Mouse (Mus musculus) limb, embryonic 15.5 days (tissue): ENCODE data around the gene Pias3. TPM values are rescaled to one million over a fixed set of nuclear protein-coding genes. Genes with fewer than 3 reads are reported as not detected.

Source experiments
- ATAC-seq: fragments of 200-750 bp; cut with Nextera tagmentation; 2 replicates; pipeline ENCODE4 v1.8.0; 2017; ENCODE audit warnings: low read depth, moderate TSS enrichment; ENCODE audit not compliant: insufficient number of reproducible peaks, low FRiP score, low TSS enrichment
- H3K27ac ChIP-seq: fragments of 300-500 bp; sonication (generic); 2 replicates; pipeline ENCODE4 v1.5.1; 2015; ENCODE audit warnings: moderate library complexity, mild to moderate bottlenecking, inconsistent platforms
- H3K27me3 ChIP-seq: fragments of 300-500 bp; sonication (generic); 2 replicates; pipeline ENCODE4 v1.6.1; 2015; ENCODE audit warnings: inconsistent platforms
- H3K36me3 ChIP-seq: fragments of 300-500 bp; sonication (generic); 2 replicates; pipeline ENCODE4 v1.6.1; 2015; ENCODE audit warnings: inconsistent platforms
- H3K4me1 ChIP-seq: fragments of 300-500 bp; sonication (generic); 2 replicates; pipeline ENCODE4 v1.6.1; 2015; ENCODE audit warnings: inconsistent platforms
- H3K4me2 ChIP-seq: fragments of 300-500 bp; sonication (generic); 2 replicates; pipeline ENCODE4 v1.6.1; 2015; ENCODE audit warnings: mild to moderate bottlenecking, inconsistent platforms
- H3K4me3 ChIP-seq: fragments of 300-500 bp; sonication (generic); 2 replicates; pipeline ENCODE4 v1.5.1; 2015; ENCODE audit warnings: mild to moderate bottlenecking, inconsistent platforms
- H3K9ac ChIP-seq: fragments of 300-500 bp; sonication (generic); 2 replicates; pipeline ENCODE4 v1.6.1; 2015; ENCODE audit warnings: inconsistent platforms
- H3K9me3 ChIP-seq: fragments of 300-500 bp; sonication (generic); 2 replicates; pipeline ENCODE4 v1.6.1; 2016; ENCODE audit warnings: inconsistent platforms
- WGBS: fragments of 180-500 bp; shearing (Covaris S2); methylation state at CpG from one replicate; pipeline ENCODE4 v1.1.7; 2015; 5-methylcytosine and 5-hydroxymethylcytosine counted together
- polyA plus RNA-seq: library from polyadenylated mRNA; unstranded; fragments of >200 nt; fragmentation: Nextera tagmentation; extraction: Ambion mirVana; gene quantifications from 2 replicates; pipeline ENCODE4 v1.2.1, GENCODE M21; 2015

Pias3 gene
- polyA plus RNA-seq, 1 experiment from 2014 or later, result 65.2 TPM

GRCm38 (mm10) chr3:96690298-96690697 is 5.9 kb upstream of the Pias3 start:
- no peaks in the 10 kb centered on the region for H3K36me3 ChIP-seq
- no peak overlapping the region for H3K4me3 ChIP-seq
- H3K9me3 ChIP-seq, result no peaks in the 10 kb centered on the region
- H3K27ac ChIP-seq, result no peak overlapping the region
- 60% methylated on average over 3 of the region's 3 CpGs for WGBS
- H3K4me2 ChIP-seq, result no peak overlapping the region
- ATAC-seq, result no peak
- H3K27me3 ChIP-seq, result no peaks in the 10 kb centered on the region
- 0 out of 2 replicates have a peak, but pooled peaks cover 1% of the 10 kb centered on the region for H3K4me1 ChIP-seq
- H3K9ac ChIP-seq, result no peak overlapping the region

GRCm38 (mm10) chr3:96692506-96692905 is 3.7 kb upstream of the Pias3 start:
- Histone ChIP-seq H3K4me1 (peaks cover 6% of the 10 kb centered on the region), H3K4me3 (no peak overlapping the region), H3K27ac (no peak overlapping the region; the same call in 1 of the 2 replicates), H3K4me2 (no peak overlapping the region), H3K9me3 (no peaks in the 10 kb centered on the region), H3K36me3 (no peaks in the 10 kb centered on the region), H3K27me3 (no peaks in the 10 kb centered on the region), H3K9ac (no peak overlapping the region)
- ATAC-seq, result no peak
- 18% methylated on average over 3 of the region's 3 CpGs for whole genome bisulfite sequencing

GRCm38 (mm10) chr3:96693579-96693978 is 2.6 kb upstream of the Pias3 start:
- WGBS, result 69% methylated on average over 1 of the region's 1 CpGs
- H3K9me3 ChIP-seq, result no peaks in the 10 kb centered on the region
- no peak for ATAC-seq
- H3K4me1 ChIP-seq, result peaks cover 15% of the 10 kb centered on the region
- no peak overlapping the region for H3K4me2 ChIP-seq
- no peaks in the 10 kb centered on the region for H3K27me3 ChIP-seq
- H3K9ac ChIP-seq, result no peak overlapping the region
- H3K36me3 ChIP-seq, result no peaks in the 10 kb centered on the region
- H3K27ac ChIP-seq, result no peak overlapping the region; the same call in 1 of the 2 replicates
- no peak overlapping the region for H3K4me3 ChIP-seq

- ATAC-seq, result peak; percentile 89
- peak overlapping the region; percentile 80 for H3K4me2 ChIP-seq
- 1% methylated on average over 73 of the region's 85 CpGs for WGBS
- no peaks in the 10 kb centered on the region for H3K9me3 ChIP-seq
- H3K36me3 ChIP-seq, result peaks cover 28% of the 10 kb centered on the region
- no peaks in the 10 kb centered on the region for H3K27me3 ChIP-seq
- H3K9ac ChIP-seq, result peak overlapping the region; percentile 79
- peak overlapping the region; percentile 89 for H3K4me3 ChIP-seq
- H3K27ac ChIP-seq, result peak overlapping the region; percentile 96
- H3K4me1 ChIP-seq, result peaks cover 22% of the 10 kb centered on the region
These were observed 865 bp downstream of the Pias3 start for GRCm38 (mm10) chr3:96696766-96697732.

GRCm38 (mm10) chr3:96698993-96699690 is 3.0 kb downstream of the Pias3 start:
- WGBS, result 34% methylated on average over 19 of the region's 19 CpGs
- ATAC-seq, result no peak

GRCm38 (mm10) chr3:96700376-96700775 is 4.2 kb downstream of the Pias3 start:
- peaks cover 59% of the 10 kb centered on the region for H3K36me3 ChIP-seq
- H3K4me1 ChIP-seq, result peaks cover 22% of the 10 kb centered on the region
- WGBS, result 50% methylated on average over 7 of the region's 7 CpGs

More at GRCm38 (mm10) chr3:96698993-96699690, 3.0 kb downstream of the Pias3 start:
- Histone ChIP-seq H3K9ac (no peak overlapping the region), H3K27ac (no peak overlapping the region), H3K4me2 (no peak overlapping the region), H3K9me3 (no peaks in the 10 kb centered on the region), H3K4me1 (peaks cover 22% of the 10 kb centered on the region), H3K4me3 (no peak overlapping the region), H3K27me3 (no peaks in the 10 kb centered on the region), H3K36me3 (peaks cover 46% of the 10 kb centered on the region)

GRCm38 (mm10) chr3:96701003-96701402 is 4.8 kb downstream of the Pias3 start:
- Histone ChIP-seq H3K9me3 (no peaks in the 10 kb centered on the region), H3K4me1 (peaks cover 19% of the 10 kb centered on the region), H3K27me3 (no peaks in the 10 kb centered on the region), H3K9ac (no peak overlapping the region), H3K4me3 (no peak overlapping the region), H3K36me3 (peaks cover 63% of the 10 kb centered on the region), H3K27ac (no peak overlapping the region), H3K4me2 (no peak overlapping the region)
- WGBS, result 86% methylated on average over 4 of the region's 4 CpGs
- no peak for ATAC-seq

More at GRCm38 (mm10) chr3:96700376-96700775, 4.2 kb downstream of the Pias3 start:
- ATAC-seq, result no peak
- Histone ChIP-seq H3K4me2 (no peak overlapping the region), H3K27ac (no peak overlapping the region), H3K9me3 (no peaks in the 10 kb centered on the region), H3K27me3 (no peaks in the 10 kb centered on the region), H3K4me3 (no peak overlapping the region), H3K9ac (no peak overlapping the region)

- no peaks in the 10 kb centered on the region for H3K9me3 ChIP-seq
- H3K4me2 ChIP-seq, result no peak overlapping the region
- H3K4me3 ChIP-seq, result no peak overlapping the region
- H3K9ac ChIP-seq, result no peak overlapping the region
- peaks cover 11% of the 10 kb centered on the region for H3K4me1 ChIP-seq
- H3K36me3 ChIP-seq, result peaks cover 60% of the 10 kb centered on the region
- H3K27ac ChIP-seq, result no peak overlapping the region
- 68% methylated on average over 11 of the region's 11 CpGs for WGBS
- ATAC-seq, result no peak
- H3K27me3 ChIP-seq, result 0 out of 2 replicates have a peak, but pooled peaks cover 4% of the 10 kb centered on the region
These were observed 8.6 kb downstream of the Pias3 start for GRCm38 (mm10) chr3:96704778-96705177.

GRCm38 (mm10) chr3:96706217-96706616 is 10.0 kb downstream of the Pias3 start:
- no peak overlapping the region for H3K4me3 ChIP-seq
- H3K9me3 ChIP-seq, result no peaks in the 10 kb centered on the region
- no peak overlapping the region for H3K4me2 ChIP-seq
- no peak for ATAC-seq
- peaks cover 59% of the 10 kb centered on the region for H3K36me3 ChIP-seq
- 0 out of 2 replicates have a peak, but pooled peaks cover 4% of the 10 kb centered on the region for H3K27me3 ChIP-seq
- H3K9ac ChIP-seq, result no peak overlapping the region
- H3K27ac ChIP-seq, result no peak overlapping the region
- peaks cover 11% of the 10 kb centered on the region for H3K4me1 ChIP-seq
- 84% methylated on average over 11 of the region's 11 CpGs for WGBS

GRCm38 (mm10) chr3:96706984-96707383 is 10.8 kb downstream of the Pias3 start:
- Histone ChIP-seq H3K36me3 (peaks cover 59% of the 10 kb centered on the region), H3K4me3 (no peak overlapping the region), H3K9ac (no peak overlapping the region), H3K27me3 (0 out of 2 replicates have a peak, but pooled peaks cover 4% of the 10 kb centered on the region), H3K9me3 (no peaks in the 10 kb centered on the region), H3K27ac (no peak overlapping the region), H3K4me1 (peaks cover 11% of the 10 kb centered on the region), H3K4me2 (no peak overlapping the region)
- WGBS, result 59% methylated on average over 7 of the region's 7 CpGs
- no peak for ATAC-seq

- H3K9me3 ChIP-seq, result no peaks in the 10 kb centered on the region
- H3K4me2 ChIP-seq, result peak within 1 kb of the TSS; percentile 97
- H3K27ac ChIP-seq, result no peak within 1 kb of the TSS
- peak within 1 kb of the TSS; percentile 53 for H3K4me3 ChIP-seq
- peaks cover 11% of the 10 kb centered on the region for H3K4me1 ChIP-seq
- WGBS, result 5% methylated on average over 41 of the region's 42 CpGs
- H3K9ac ChIP-seq, result peak within 1 kb of the TSS; percentile 48; the same call in 1 of the 2 replicates
- peaks cover 61% of the 10 kb centered on the region for H3K36me3 ChIP-seq
- peak; percentile 68 for ATAC-seq
- H3K27me3 ChIP-seq, result 0 out of 2 replicates have a peak, but pooled peaks cover 4% of the 10 kb centered on the region
These were observed 11.9 kb downstream of the Pias3 start, which contains the start of gene Nudt17 for GRCm38 (mm10) chr3:96707903-96708683. Gene Nudt17 (minus strand): TSS chr3:96708562.
